Mouse (Mus musculus) heart, postnatal 0 days (tissue): ENCODE data around the gene Ercc4. TPM values are rescaled to one million over a fixed set of nuclear protein-coding genes. Genes with fewer than 3 reads are reported as not detected.

Experiments used
- ATAC-seq: fragments of 200-750 bp; cut with Nextera tagmentation; 2 replicates; pipeline ENCODE4 v1.8.0; 2017; ENCODE audit warnings: low read depth, moderate number of reproducible peaks, moderate library complexity; ENCODE audit not compliant: insufficient read depth
- DNase-seq: peaks from one replicate; pipeline ENCODE4 v3.0.0-alpha.2; 2016; ENCODE audit warnings: low spot score
- H3K27ac ChIP-seq: fragments of 300-500 bp; sonication (generic); 2 replicates; pipeline ENCODE4 v1.5.1; 2014; ENCODE audit warnings: low read depth, mild to moderate bottlenecking
- H3K27me3 ChIP-seq: fragments of 300-500 bp; sonication (generic); 2 replicates; pipeline ENCODE4 v1.6.1; 2014; ENCODE audit warnings: low read length, mixed read lengths; ENCODE audit not compliant: control insufficient read depth, insufficient read depth
- H3K36me3 ChIP-seq: fragments of 300-500 bp; sonication (generic); replicated peaks from 2 replicates; pipeline ENCODE4 v1.6.1; 2014; ENCODE audit warnings: low read length, mixed read lengths; ENCODE audit not compliant: control insufficient read depth, insufficient read depth
- H3K4me1 ChIP-seq: fragments of 300-500 bp; sonication (generic); 2 replicates; pipeline ENCODE4 v1.6.1; 2014; ENCODE audit warnings: antibody characterized with exemption; ENCODE audit not compliant: control insufficient read depth, insufficient read depth
- H3K4me2 ChIP-seq: fragments of 300-500 bp; sonication (generic); 2 replicates; pipeline ENCODE4 v1.6.1; 2014; ENCODE audit warnings: low read depth, mild to moderate bottlenecking, low read length, moderate library complexity
- H3K4me3 ChIP-seq: fragments of 300-500 bp; sonication (generic); 2 replicates; pipeline ENCODE4 v1.5.1; 2014; ENCODE audit warnings: low read depth, low read length
- H3K9ac ChIP-seq: fragments of 300-500 bp; sonication (generic); replicated peaks from 2 replicates; pipeline ENCODE4 v1.6.1; 2014; ENCODE audit warnings: low read depth, low read length, mixed read lengths
- H3K9me3 ChIP-seq: fragments of 300-500 bp; sonication (generic); replicated peaks from 2 replicates; pipeline ENCODE4 v1.6.1; 2016; ENCODE audit warnings: low read length; ENCODE audit not compliant: control insufficient read depth
- CTCF ChIP-seq: IDR thresholded peaks from 2 replicates; pipeline ENCODE4 v1.5.1; 2016; ENCODE audit warnings: antibody characterized with exemption, control low read depth, low read depth
- EP300 ChIP-seq: IDR thresholded peaks from 2 replicates; pipeline ENCODE4 v1.6.1; 2016; ENCODE audit warnings: antibody characterized with exemption, low read depth
- WGBS: fragments of 180-500 bp; shearing (Covaris S2); extraction: QIAGEN DNeasy Blood & Tissue Kit; methylation state at CpG from one replicate; pipeline ENCODE4 v1.1.7; 2014; 5-methylcytosine and 5-hydroxymethylcytosine counted together
- polyA plus RNA-seq: library from polyadenylated mRNA; unstranded; fragments of >200 nt; fragmentation: Nextera tagmentation; extraction: Ambion mirVana; gene quantifications from 2 replicates; pipeline ENCODE4 v1.2.1, GENCODE M21; 2015
- total RNA-seq: library from RNA; depleted of rRNA; stranded (reverse); fragments of >200 nt; gene quantifications from 2 replicates; pipeline ENCODE4 v1.2.3, GENCODE M21; 2014; ENCODE audit warnings: low replicate concordance

The Ercc4 gene
- total and polyA plus RNA-seq, 2 experiments from 2014 or later: 5.9 to 10.7 TPM

GRCm38 (mm10) chr16:13117967-13118430 lies 8.5 kb downstream of the Ercc4 start:
- Histone ChIP-seq H3K36me3 (peaks cover 42% of the 10 kb centered on the region), H3K27me3 (no peaks in the 10 kb centered on the region), H3K4me1 (no peaks in the 10 kb centered on the region), H3K4me2 (no peak overlapping the region), H3K4me3 (no peak overlapping the region), H3K9me3 (no peaks in the 10 kb centered on the region), H3K9ac (no peak overlapping the region), H3K27ac (no peak overlapping the region)
- TF ChIP-seq CTCF: no peak
- no peak for TF ChIP-seq EP300
- ATAC-seq (no peak), DNase-seq (no peak)
- 82% methylated on average over 7 of the region's 7 CpGs for WGBS

GRCm38 (mm10) chr16:13118754-13119294 lies 9.3 kb downstream of the Ercc4 start:
- no peak for TF ChIP-seq EP300
- no peak for TF ChIP-seq CTCF
- no peak overlapping the region for H3K4me2 ChIP-seq
- peaks cover 41% of the 10 kb centered on the region for H3K36me3 ChIP-seq
- no peak for DNase-seq
- ATAC-seq: no peak
- WGBS: 86% methylated on average over 2 of the region's 2 CpGs
- H3K9ac ChIP-seq: no peak overlapping the region
- no peaks in the 10 kb centered on the region for H3K27me3 ChIP-seq
- no peak overlapping the region for H3K4me3 ChIP-seq
- H3K27ac ChIP-seq: no peak overlapping the region
- no peaks in the 10 kb centered on the region for H3K9me3 ChIP-seq
- H3K4me1 ChIP-seq: no peaks in the 10 kb centered on the region

GRCm38 (mm10) chr16:13119641-13120350 lies 10.3 kb downstream of the Ercc4 start:
- Histone ChIP-seq H3K27me3 (no peaks in the 10 kb centered on the region), H3K4me2 (no peak overlapping the region), H3K4me3 (no peak overlapping the region), H3K27ac (no peak overlapping the region), H3K9me3 (no peaks in the 10 kb centered on the region), H3K9ac (no peak overlapping the region), H3K4me1 (no peaks in the 10 kb centered on the region), H3K36me3 (peaks cover 45% of the 10 kb centered on the region)
- ATAC-seq: no peak
- WGBS: 93% methylated on average over 3 of the region's 3 CpGs
- TF ChIP-seq CTCF (no peak), EP300 (no peak)
- no peak for DNase-seq

- Histone ChIP-seq H3K27ac (no peak overlapping the region), H3K27me3 (no peaks in the 10 kb centered on the region), H3K9me3 (no peaks in the 10 kb centered on the region), H3K4me3 (no peak overlapping the region), H3K9ac (no peak overlapping the region), H3K4me2 (no peak overlapping the region), H3K36me3 (peaks cover 86% of the 10 kb centered on the region), H3K4me1 (no peaks in the 10 kb centered on the region)
- ATAC-seq (no peak), DNase-seq (no peak)
- no peak for TF ChIP-seq CTCF
- no peak for TF ChIP-seq EP300
- 93% methylated on average over 8 of the region's 8 CpGs for WGBS
These were observed 15.9 kb downstream of the Ercc4 start for GRCm38 (mm10) chr16:13125357-13125756.

- TF ChIP-seq EP300 (no peak), CTCF (no peak)
- no peaks in the 10 kb centered on the region for H3K4me1 ChIP-seq
- no peak overlapping the region for H3K4me2 ChIP-seq
- H3K4me3 ChIP-seq: no peak overlapping the region
- H3K27me3 ChIP-seq: no peaks in the 10 kb centered on the region
- ATAC-seq (no peak), DNase-seq (no peak)
- H3K27ac ChIP-seq: no peak overlapping the region
- H3K9ac ChIP-seq: no peak overlapping the region
- peaks cover 88% of the 10 kb centered on the region for H3K36me3 ChIP-seq
- H3K9me3 ChIP-seq: no peaks in the 10 kb centered on the region
- WGBS: 91% methylated on average over 10 of the region's 10 CpGs
These were observed 18.1 kb downstream of the Ercc4 start for GRCm38 (mm10) chr16:13127566-13127965.
